Mouse (Mus musculus) brain, embryonic 14.5 days (tissue): ENCODE measurements around the gene Gls. TPM values are rescaled to one million over a fixed set of nuclear protein-coding genes. Genes with fewer than 3 reads are reported as not detected.

Source experiments
- DNase-seq: peaks from one replicate; pipeline ENCODE4 v3.0.0-alpha.2; 2011; ENCODE audit warnings: low read depth
- CTCF ChIP-seq: fragments of 200-500 bp; IDR thresholded peaks from 2 replicates; pipeline ENCODE4 v1.5.1; 2012; ENCODE audit warnings: inconsistent platforms, mild to moderate bottlenecking, moderate library complexity, borderline replicate concordance; ENCODE audit not compliant: insufficient read depth, insufficient read length; ENCODE audit errors: extremely low read depth
- POLR2A ChIP-seq: fragments of 200-500 bp; IDR thresholded peaks from 2 replicates; pipeline ENCODE4 v1.6.1; 2012; ENCODE audit warnings: mild to moderate bottlenecking, inconsistent platforms, borderline replicate concordance; ENCODE audit not compliant: poor library complexity, insufficient read depth, insufficient read length, severe bottlenecking; ENCODE audit errors: extremely low read depth
- polyA plus RNA-seq: library from polyadenylated mRNA; depleted of rRNA; stranded (reverse); fragments of >200 nt; gene quantifications from 2 replicates; pipeline ENCODE4 v1.2.3, GENCODE M21; 2012

The Gls gene
- polyA plus RNA-seq, 1 experiment, result 158 TPM

GRCm38 (mm10) chr1:52264290-52264689 lies 31.3 kb upstream of the Gls start:
- TF ChIP-seq CTCF, result no peak
- no peak for TF ChIP-seq POLR2A
- DNase-seq, result peak; percentile 60

GRCm38 (mm10) chr1:52260354-52261090 lies 27.5 kb upstream of the Gls start:
- DNase-seq, result peak; percentile 80
- TF ChIP-seq CTCF (no peak), POLR2A (no peak)

GRCm38 (mm10) chr1:52258006-52258749 lies 25.1 kb upstream of the Gls start:
- TF ChIP-seq CTCF, result no peak
- TF ChIP-seq POLR2A, result no peak

GRCm38 (mm10) chr1:52256916-52257315 lies 23.9 kb upstream of the Gls start:
- DNase-seq, result no peak
- TF ChIP-seq POLR2A, result no peak
- TF ChIP-seq CTCF, result no peak

More at GRCm38 (mm10) chr1:52258006-52258749, 25.1 kb upstream of the Gls start:
- peak; percentile 23 for DNase-seq

GRCm38 (mm10) chr1:52256194-52256593 lies 23.2 kb upstream of the Gls start:
- DNase-seq, result no peak
- no peak for TF ChIP-seq POLR2A
- TF ChIP-seq CTCF, result no peak

- no peak for DNase-seq
- TF ChIP-seq POLR2A (no peak), CTCF (no peak)
These were observed 21.4 kb upstream of the Gls start for GRCm38 (mm10) chr1:52254411-52254810.

- TF ChIP-seq POLR2A (no peak), CTCF (no peak)
- no peak for DNase-seq
These were observed 20.4 kb upstream of the Gls start for GRCm38 (mm10) chr1:52253386-52253785.

GRCm38 (mm10) chr1:52252447-52252846 lies 19.4 kb upstream of the Gls start:
- TF ChIP-seq CTCF, result no peak
- no peak for TF ChIP-seq POLR2A
- no peak for DNase-seq

GRCm38 (mm10) chr1:52251038-52251735 lies 18.2 kb upstream of the Gls start:
- no peak for DNase-seq
- no peak for TF ChIP-seq POLR2A

GRCm38 (mm10) chr1:52248899-52249556 lies 16.0 kb upstream of the Gls start:
- DNase-seq, result no peak
- TF ChIP-seq POLR2A (no peak), CTCF (no peak)

GRCm38 (mm10) chr1:52242270-52242669 lies 9.2 kb upstream of the Gls start:
- TF ChIP-seq POLR2A, result no peak
- TF ChIP-seq CTCF, result no peak
- DNase-seq, result no peak

- TF ChIP-seq CTCF (no peak), POLR2A (no peak)
- no peak for DNase-seq
These were observed 279 bp downstream of the Gls start for GRCm38 (mm10) chr1:52232766-52233140.
